Mouse (Mus musculus) lung, adult 2 months (tissue): Measurements from ENCODE around the gene Wfdc3.

Source experiments
- CTCF ChIP-seq: fragments of 200-500 bp; IDR thresholded peaks from 2 replicates; pipeline ENCODE4 v1.5.1; 2011; ENCODE audit warnings: mild to moderate bottlenecking, low read length, control low read depth; ENCODE audit not compliant: insufficient read depth
- POLR2A ChIP-seq: fragments of 200-500 bp; IDR thresholded peaks from 2 replicates; pipeline ENCODE4 v1.6.1; 2011; ENCODE audit warnings: low read depth, mild to moderate bottlenecking, control low read depth, low read length, borderline replicate concordance; ENCODE audit errors: extremely low read depth

DNA sequence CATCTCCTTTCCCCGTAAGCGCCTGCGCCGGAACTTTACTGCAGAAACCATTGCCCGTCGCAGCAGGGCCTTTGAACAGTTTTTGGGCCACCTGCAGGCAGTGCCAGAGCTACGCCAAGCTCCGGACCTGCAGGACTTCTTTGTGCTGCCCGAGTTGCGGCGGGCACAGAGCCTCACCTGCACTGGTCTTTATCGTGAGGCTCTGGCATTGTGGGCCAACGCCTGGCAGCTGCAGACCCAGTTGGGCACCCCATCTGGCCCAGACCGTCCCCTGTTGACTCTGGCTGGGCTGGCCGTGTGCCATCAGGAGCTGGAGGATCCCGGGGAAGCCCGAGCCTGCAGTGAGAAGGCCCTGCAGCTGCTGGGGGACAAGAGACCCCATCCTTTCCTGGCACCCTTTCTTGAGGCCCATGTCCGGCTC is 46.1 kb upstream of the Wfdc3 start:
- no peak for TF ChIP-seq CTCF
- no peak for TF ChIP-seq POLR2A
